Mouse (Mus musculus): Measurements from ENCODE around the gene Mgarp.
"Not testable (repeated sequence)": the region's sequence is repeated elsewhere in the genome, so short reads cannot be mapped to it uniquely, and the experiment has no call there.

The Mgarp gene

DNA sequence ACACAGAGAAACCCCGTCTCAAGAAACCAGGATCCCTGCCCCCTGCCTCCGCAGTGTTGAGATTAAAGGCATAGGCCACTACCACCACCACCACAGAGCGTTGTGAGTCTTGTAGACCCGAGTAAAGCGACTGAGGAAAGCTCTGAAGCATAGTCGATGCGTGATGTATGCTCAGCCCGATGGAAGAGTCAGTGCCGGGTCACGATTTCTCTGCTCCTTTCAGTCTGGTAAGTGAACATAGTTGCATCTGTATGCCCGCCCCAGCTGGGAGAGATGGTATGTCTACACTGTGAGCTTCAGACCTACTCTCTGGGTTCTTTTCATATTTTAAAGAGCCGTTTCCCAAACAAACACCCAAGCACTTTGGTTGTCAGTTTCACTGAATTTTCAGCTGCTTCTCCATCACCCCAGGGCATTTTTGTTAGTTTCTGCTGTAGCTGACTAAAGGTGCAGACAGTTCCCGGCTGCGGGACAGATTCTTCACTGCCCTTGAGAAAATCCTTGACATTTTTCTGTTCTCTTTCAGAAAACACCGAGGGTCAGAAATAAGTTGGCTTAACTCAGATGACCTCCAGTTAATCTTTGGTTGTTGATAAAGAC, 1.3 kb upstream of the Mgarp start:
- DNase-seq (ENCODE audit: low spot score in 2 of 2) = no peak

- no peak for DNase-seq (ENCODE audit: low spot score in 2 of 2)
These were observed 935 bp downstream of the Mgarp start for GRCm38 (mm10) chr3:51395461-51396145.

DNA sequence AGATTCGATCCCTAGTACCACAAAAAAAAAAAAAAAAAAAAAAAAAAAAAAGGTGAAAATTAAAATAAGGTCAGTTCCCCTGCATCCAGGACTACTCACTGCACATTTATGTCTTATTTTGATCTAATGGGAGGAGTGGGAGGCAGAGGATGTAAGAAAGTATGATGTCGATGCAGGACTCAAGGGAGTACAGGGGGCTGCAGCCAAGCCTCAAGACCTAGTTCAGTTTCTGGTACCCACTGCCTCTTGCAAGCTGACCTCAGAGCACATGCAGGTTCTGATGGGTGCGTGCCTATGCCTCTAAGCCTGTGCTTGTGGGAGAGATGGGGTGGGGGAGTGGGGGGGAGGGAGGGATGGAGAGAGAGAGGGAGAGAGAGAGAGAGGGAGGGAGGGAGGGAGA, 1.7 kb downstream of the Mgarp start:
- no peak for DNase-seq (ENCODE audit: low spot score in 2 of 2)

- no peak for DNase-seq (ENCODE audit: low spot score in 2 of 2)
These were observed 2.9 kb downstream of the Mgarp start for GRCm38 (mm10) chr3:51393651-51394050.

DNA sequence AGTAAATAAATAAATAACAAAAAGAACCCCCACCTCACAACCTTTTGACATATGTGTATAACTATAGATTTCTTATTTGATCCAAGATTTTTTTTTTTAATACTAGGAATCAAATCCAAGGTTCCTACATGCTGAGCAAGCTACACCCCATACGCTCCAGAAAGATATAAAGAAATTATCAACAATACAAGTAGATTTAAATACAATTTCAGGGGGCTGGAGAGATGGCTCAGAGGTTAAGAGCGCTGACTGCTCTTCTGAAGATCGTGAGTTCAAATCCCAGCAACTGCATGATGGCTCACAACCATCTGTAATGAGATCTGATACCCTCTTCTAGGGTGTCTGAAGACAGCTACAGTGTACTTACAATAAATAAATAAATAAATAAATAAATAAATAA, 3.5 kb downstream of the Mgarp start:
- DNase-seq (ENCODE audit: low spot score in 2 of 2) = not testable (repeated sequence)

- DNase-seq (ENCODE audit: low spot score in 2 of 2) = no peak
These were observed 4.9 kb downstream of the Mgarp start for GRCm38 (mm10) chr3:51391591-51391990.

- no peak for DNase-seq (ENCODE audit: low spot score in 2 of 2)
These were observed 5.4 kb downstream of the Mgarp start for GRCm38 (mm10) chr3:51391095-51391494.

- DNase-seq (ENCODE audit: low spot score in 2 of 2) = peak in 1 of 2 experiments; percentile 15
These were observed 7.6 kb downstream of the Mgarp start for GRCm38 (mm10) chr3:51388904-51389303.

GRCm38 (mm10) chr3:51387868-51388381, 8.6 kb downstream of the Mgarp start:
- no peak for DNase-seq (ENCODE audit: low spot score in 2 of 2)

GRCm38 (mm10) chr3:51387134-51387451, 9.4 kb downstream of the Mgarp start:
- DNase-seq (ENCODE audit: low spot score in 2 of 2) = no peak

GRCm38 (mm10) chr3:51386441-51387133, 10.0 kb downstream of the Mgarp start:
- DNase-seq (ENCODE audit: low spot score in 2 of 2) = no peak

- DNase-seq (ENCODE audit: low spot score in 2 of 2) = no peak
These were observed 13.1 kb downstream of the Mgarp start for GRCm38 (mm10) chr3:51383409-51383808.

- no peak for DNase-seq (ENCODE audit: low spot score in 2 of 2)
These were observed 15.9 kb downstream of the Mgarp start for GRCm38 (mm10) chr3:51380660-51381014.

- no peak for DNase-seq (ENCODE audit: low spot score in 2 of 2)
These were observed 16.5 kb downstream of the Mgarp start for GRCm38 (mm10) chr3:51379786-51380659.

- DNase-seq (ENCODE audit: low spot score in 2 of 2) = no peak
These were observed 17.9 kb downstream of the Mgarp start for GRCm38 (mm10) chr3:51378665-51378946.

GRCm38 (mm10) chr3:51377878-51378664, 18.5 kb downstream of the Mgarp start:
- DNase-seq (ENCODE audit: low spot score in 2 of 2) = peak in 1 of 2 experiments; percentile 41

DNA sequence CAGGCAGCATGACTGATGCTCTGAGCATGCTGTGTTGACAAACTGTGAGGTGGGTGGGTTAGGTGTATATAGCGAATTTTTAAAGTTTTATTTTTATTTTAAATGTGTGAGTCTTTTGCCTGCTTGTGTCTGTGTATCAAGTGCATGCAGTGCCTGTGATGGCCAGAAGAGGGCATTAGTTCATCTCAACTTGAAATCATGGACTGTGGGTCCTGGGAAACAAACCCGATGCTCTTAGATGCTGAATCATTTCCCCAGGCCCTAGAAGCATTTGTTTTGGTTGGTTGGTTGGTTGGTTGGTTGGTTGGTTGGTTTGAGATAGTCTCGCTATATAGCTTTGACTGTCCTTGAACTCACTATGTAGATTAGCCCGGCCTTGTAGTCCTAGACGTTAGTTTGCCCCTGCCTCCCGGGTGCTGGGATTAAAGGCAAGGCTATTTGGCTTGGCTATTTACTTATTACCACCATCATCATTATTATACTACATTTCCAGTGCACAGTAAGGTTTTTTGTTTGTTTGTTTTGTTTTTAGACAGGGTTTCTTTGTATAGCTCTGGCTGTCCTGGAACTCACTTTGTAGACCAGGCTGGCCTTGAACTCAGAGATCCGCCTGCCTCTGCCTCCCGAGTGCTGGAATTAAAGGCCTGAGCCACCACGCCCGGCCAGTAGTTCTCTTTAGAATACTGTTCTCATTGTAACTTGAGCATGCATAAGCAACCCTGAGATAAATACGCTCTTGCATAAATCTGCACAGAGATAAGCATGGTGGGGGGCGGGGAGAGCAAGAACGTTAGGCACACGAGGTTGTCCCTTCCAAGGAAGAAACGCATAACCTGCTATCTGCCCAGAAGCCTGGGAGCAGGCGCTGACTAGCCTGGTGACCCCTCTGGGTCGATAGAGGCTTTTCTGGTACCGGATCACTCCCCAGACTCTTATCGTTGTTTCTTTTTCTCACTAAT, 21.0 kb downstream of the Mgarp start:
- peak in 1 of 2 experiments; percentile 56 for DNase-seq (ENCODE audit: low spot score in 2 of 2)

DNA sequence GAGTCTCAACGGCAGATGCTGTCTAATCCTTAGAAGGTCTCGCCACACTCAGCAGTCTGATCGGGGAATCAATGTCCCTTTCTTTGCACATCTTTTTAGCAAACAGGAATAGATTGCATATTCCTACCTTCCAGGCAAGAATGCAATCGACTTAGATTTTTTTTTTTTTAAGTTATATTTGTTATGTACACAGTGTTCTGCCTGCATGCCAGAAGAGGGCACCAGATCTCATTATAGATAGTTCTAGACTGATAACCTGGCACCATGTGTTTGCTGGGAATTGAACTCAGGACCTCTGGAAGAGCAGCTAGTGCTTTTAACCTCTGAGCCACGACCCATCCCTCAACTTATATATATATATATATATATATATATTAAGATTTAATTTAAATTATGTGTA, 23.0 kb downstream of the Mgarp start:
- DNase-seq (ENCODE audit: low spot score in 2 of 2) = no peak

- DNase-seq (ENCODE audit: low spot score in 2 of 2) = no peak
These were observed 23.7 kb downstream of the Mgarp start for GRCm38 (mm10) chr3:51372883-51373282.

DNA sequence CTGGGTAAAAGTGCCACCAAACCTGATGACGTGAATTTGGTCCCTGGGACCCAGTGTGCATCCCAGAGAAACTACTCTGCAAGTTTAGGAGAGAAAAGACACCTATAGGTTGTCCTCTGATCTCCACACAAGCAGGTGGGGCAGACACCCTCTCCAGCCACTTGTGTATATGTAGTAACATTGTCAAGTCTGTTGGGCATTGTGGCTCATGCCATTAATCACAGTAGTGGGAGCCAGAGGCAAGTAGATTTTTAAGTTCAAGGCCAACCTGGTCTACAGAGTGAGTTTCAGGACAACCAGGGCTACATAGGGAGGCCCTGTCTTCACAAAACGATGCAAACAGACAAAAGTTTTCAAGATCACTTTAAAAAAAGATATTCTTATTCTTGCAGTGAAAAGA, 24.7 kb downstream of the Mgarp start:
- no peak for DNase-seq (ENCODE audit: low spot score in 2 of 2)

Data from thymus, postnatal 10 days (tissue).